Mouse (Mus musculus) heart, adult 8-10 months (tissue): ENCODE measurements around the gene Rab11fip4. TPM values are rescaled to one million over a fixed set of nuclear protein-coding genes. Genes with fewer than 3 reads are reported as not detected.

Source experiments
- DNase-seq: peaks from one replicate; pipeline ENCODE4 v3.0.0; 2022; ENCODE audit warnings: low spot score
- total RNA-seq, 4 experiments: library from RNA; stranded (reverse); gene quantifications; 2 replicates each; pipeline ENCODE4 v1.2.4; 2022

The Rab11fip4 gene
- total RNA-seq, 4 experiments from 2014 or later = 0.05 to 0.40 (median 0.06) TPM; not detected in 1

DNA sequence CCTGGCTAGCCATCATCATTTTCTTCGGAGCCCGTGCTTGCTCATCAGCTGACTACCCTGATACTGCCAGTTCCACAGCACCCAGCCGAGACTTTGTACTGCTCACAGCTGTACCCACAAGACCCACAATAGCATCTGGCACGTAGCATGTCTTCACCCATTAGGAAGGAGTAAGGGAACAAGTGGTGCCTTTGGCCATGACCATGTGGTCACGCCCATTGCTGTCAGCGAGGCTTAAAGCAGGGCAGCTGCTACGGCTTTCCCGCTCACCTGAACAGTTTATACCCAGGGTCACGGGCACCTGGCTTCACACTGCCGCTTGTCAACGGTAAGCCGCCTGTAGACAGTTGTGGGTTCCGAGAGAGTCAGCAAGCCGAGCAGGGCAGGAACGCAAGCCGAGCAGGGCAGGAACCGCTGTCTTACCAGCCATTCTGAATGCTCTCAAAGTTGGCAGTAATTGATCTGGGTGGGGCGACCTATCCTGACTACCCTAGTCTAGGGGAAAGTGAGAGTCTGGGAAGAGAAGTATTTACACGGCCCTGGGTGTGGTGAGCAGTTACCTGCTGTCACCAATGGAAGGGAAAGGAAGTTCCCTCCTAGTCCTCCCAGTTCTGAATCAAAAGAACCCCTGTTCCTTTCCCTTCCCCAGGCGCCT lies 62.0 kb downstream of the Rab11fip4 start:
- DNase-seq = no peak

DNA sequence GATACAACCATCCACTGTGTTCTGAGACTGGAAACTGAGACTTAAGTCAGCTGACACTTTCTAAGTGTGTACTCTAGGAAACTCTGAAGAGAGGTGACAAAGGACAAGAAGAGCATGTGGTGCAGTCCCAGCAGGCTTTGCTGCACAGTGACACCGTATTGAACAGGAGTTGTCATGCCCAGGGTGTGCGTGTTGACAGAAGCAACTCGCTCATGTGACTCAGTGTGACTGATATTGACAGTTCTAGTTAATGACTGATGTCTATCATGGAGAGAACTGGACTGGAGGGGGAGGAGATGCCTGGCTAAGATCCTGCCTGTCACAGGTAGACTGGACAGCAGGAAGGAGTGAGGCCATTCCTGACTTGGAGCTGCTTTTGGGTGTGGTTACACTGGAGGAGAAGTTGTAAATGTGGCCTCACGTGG lies 63.4 kb downstream of the Rab11fip4 start:
- no peak for DNase-seq

DNA sequence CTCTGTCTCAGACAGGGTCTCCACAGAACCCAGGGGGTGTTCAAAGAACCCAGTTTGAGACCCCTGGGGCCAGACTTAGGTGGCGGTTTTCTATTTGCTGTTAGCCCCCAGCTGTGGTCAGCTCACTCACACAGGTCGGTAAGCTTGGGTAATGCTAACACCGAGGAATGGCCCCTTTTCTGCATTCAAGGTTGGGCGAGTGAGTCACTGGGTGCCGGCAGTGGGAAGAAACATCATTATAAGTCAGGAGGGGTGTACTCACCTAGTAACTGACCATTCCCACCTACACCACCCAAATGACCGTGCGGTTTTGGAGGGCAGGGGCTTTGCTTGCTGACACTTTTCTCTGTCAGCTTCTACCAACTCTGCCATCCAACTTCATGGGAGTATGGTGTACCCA lies 64.6 kb downstream of the Rab11fip4 start:
- no peak for DNase-seq

DNA sequence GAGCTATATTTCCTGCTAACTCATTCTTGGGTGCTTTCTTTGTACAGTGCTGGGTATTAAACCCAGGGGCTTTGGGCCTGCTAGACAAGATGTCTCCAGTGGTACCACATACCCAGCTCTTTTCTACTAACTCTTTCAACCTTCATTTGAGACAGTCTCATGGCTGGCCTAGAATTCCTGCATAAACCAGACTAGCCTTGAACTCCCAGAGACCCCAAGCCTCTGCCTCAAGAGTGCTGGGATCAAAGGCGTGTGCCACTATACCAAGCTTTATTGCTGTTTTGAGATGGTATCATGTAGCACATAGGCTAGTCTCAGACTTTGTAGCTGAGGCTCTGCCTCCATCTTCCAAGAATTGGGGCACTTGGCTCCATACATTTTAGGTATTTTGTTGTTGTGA lies 65.5 kb downstream of the Rab11fip4 start:
- no peak for DNase-seq

DNA sequence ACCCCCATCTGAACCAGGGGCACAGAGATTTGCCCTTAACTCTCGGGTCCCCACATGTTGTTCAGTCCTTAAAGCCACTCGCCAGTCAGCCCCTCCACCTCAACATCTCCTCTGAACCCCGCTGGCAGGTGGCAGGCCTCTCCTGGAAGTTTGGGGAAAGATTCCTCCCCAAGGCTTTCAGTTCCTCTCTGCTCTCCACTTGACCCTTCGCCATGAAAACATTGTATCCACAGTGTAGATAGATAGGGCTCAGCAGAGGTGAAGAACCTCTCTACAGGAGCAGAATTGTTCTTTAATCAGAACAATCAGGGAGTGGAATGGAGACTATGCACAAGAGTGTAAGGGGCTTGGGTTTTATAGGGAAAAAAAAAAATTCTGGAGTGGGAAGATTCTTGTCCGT lies 66.0 kb downstream of the Rab11fip4 start:
- no peak for DNase-seq

DNA sequence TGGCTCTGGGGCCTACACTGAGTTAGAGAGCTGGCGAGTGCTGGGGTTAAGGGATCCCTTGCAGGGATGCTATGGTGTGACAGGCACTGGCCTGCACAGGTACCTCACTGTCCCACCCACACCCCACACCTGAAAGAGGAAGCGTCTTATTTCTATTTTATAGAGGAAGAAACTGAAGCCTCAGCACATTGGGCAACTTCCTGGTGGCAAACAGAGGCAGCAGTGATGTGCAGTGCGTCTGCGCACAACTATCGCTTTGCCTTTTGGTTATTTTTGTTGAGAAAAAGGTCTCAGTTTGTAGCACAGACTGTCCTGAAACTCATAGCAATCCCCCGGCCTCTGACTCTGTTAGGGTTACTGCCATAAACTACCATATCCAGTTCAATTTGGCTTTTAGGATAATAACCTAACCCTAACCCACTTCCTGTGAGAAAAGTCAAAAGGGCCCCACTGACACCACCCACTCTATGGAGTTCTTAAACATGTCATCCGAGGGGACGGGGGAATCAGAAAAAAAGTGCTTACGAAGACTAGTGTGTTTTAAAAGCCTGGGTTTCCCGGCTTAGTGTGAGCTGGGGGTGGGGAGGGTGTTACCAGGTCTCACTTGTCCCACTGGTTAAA lies 67.3 kb downstream of the Rab11fip4 start:
- DNase-seq = no peak

DNA sequence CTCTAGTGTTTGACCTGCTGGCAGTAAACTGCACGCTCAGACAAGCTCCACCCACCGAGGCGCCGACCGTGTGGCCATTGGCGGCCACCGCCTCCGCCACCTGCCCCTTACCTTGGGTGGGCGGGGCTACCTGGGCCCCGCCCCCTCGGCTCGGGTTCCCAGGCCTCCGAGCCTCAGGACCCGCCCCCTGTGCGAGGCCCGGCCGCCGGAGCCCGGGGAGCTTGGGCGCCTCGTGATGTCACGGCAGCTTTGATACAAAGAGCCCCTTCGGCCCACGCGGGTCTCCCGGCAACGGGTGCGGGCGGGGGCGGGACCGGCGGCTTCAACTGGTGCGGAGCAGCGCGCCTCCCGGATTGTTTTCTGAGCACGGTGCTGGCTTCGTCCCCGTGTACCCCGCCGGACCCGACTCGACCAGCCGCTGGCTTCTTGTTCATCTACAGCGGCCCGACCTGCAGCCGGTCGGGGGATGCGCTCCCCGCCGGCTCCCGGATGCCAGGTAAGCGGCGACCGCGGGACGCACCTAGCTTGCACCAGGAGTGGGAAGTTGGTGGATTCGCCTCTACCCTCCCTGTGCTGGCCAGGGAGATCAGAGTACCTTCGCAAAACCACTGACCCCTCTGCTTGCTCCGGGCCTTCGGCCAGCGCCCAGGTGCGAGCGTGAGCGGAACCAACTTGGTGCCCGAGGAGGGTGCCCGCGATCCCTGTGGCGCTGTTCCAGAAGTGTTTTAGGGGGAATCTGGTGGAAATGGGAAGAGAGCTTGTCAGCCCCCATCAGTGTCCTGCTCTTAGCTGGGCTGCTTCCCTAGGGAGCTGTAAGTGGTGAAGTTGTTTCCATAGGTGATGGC lies 69.6 kb downstream of the Rab11fip4 start:
- DNase-seq = no peak

DNA sequence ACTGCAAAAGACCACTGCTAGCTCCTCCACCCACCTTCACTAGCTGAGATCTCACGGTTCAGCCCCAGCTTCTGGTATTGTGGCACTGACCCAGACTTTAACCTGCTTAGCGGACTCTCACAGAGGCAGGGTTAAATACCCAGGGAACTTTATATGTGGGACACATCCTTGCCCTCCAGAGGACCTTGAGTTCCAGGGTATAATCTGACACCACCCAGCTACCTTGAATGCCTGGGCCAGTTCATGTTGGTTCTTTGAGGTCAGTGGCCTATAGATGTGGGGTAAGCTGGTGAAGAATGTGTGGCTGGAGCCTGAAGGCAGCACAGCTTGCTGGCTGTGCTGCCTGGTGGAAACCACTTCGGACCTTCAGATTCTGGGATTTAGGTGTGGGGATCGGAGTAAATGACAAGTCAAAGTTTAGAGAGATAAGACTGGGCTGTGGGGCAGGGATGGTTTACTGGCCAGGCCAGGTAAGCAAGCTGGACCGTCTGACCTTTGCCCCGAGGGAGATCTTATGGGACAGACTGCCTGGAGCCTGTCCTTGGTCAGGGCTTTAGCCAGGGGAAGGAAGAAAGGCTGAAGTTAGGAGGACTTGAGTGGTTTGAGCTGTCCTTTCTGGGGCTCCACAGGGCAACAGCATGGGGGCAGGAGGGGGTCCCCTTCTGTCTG lies 71.0 kb downstream of the Rab11fip4 start:
- no peak for DNase-seq

DNA sequence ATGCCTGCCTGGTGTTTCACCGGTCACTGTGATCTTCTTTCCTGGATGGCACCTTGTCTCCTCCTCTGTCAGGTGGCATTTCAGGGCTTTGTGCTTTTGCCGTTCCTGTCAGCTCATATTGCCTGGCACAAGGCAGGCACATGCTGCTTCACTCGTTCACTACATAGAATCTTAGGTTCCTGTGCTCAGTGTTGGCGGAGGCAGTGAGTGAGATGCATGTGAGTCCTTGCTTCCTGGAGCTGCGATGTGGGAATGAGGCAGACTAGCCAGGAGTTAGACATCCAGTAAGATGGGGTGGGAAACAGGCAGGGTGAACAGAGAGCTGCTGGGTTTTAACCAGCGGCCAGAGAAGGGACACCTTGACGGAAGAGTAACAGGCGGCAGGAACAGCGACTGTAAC lies 72.1 kb downstream of the Rab11fip4 start:
- no peak for DNase-seq

DNA sequence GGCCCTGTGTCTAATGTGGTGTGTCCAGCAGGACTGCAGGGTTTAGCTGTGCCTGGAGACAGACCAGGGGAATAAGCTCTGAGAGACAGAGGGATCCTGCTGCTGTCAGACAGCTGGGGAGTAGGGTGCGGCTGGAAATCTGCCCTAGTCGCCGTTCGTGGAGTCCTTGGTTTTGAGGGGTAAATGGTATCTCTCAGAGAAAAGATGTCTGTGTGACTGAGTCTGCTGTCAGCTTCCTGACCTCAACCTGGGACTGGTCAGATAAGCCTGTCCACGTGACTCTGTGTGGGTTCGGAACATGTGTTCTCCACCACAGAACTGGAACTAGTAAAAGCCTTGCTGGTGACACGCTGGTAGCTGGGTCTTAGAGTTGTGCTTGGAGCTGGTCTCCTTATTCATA lies 72.6 kb downstream of the Rab11fip4 start:
- DNase-seq = no peak

DNA sequence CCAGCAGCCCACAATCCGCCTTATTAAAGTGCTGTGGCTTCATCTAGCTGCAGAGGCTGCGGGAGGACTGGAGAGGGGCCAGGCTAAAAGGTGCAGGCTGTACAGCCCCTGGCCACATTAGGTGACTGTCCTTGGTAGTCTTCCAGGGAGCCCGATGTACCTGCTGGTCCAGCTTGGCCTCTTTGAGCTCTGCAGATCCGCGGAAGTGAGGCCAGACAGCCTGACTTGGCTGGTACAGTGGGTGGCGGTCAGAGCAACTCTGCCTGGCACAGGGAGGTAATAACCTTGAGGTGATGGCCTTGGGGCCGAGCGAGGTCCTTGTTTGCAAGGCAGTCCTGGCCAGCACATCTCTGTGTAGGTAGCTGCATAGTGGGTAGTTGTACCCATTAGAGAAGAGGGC lies 75.5 kb downstream of the Rab11fip4 start:
- DNase-seq = no peak

DNA sequence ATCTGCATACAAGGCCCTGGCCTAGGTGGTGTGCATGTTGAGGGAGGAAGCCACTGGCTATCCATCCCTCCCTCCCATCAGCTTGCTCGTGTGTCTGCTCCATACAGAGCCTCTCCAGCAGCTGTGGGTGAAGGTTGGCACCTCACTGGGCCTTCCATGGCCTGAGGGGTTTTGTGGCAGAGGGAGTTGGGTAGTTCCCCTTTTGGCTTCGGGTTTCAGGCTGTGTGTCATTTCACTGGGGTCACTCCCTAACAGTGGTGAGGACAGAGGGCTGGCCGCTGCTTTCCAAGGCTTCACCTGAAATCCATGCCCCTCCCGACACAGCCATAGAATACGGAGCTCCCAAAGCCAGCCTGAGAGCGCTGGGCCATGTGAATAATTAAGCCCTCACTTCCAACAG lies 78.2 kb downstream of the Rab11fip4 start:
- DNase-seq = no peak

DNA sequence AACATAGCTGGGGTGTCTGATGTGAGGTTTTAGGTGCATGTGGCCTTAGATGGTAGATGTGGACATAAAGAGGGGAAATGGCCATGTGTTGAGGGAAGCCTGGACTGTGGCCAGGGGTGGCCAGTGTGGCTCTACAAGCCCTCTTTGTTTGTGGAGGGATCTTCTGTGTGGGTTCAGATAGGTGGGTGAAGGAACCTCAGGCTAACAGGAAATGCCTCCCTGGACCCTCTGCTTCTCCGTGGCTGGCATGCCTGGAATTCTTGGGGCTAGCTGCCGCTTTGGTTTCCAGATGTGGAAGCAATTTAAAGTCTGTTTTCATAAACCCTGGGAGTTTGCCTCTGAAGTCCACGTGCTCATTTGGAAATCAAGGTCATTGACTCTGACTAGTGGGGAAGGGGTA lies 78.9 kb downstream of the Rab11fip4 start:
- DNase-seq = no peak

DNA sequence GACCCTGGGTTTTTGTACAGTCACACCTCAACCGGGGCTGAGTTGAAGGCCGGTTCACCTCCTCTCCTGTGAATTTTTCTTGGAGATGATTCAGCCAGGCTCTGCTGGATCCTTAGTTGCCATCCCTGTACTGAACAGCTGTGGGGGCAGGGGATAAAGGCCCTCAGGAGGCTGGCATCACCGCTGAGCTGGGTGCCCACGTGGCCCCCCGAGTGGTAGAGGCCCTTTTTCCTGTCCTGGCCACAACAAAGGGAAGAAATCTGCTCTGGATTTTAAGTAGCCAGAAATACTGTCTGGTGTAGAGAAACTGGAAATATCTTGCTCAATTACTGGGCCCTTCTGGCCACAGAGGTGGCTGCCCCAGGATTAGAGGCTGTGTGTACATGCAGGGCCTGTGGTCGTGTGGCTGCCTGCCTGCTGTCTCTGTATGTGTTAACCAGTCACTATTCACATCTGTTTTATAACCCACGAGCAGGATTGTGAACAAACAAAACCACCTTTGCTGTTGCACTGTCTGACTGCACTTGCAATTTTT lies 79.5 kb downstream of the Rab11fip4 start:
- DNase-seq = no peak

DNA sequence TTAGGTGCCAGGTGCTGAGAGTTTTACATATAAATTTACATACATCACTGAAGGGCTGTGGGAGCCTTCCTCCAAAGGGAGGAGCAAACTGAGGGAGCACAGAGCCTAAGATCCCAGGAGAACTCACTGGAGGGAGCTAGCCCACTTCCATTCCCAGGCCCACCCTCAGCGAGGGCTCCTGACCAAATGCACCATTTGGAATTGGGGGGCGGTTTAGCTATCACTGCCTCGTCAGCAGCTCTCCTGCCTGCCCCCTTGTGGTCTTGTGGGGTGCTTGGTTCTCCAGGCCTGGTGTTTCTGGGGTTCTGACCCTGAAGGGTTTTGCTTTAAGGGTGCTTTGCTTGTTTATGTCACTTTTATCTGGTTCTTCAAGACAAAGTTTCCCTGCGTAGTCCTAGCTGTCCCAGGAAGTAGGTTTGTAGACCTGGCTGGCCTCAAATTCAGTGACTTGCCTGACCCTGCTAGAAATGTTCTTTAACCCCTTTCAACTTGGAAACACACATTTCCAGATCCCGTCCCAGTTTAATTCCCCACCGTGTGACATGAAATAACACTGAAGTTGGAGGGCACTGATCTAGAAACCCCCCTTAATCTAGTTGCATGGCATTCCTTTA lies 80.8 kb downstream of the Rab11fip4 start:
- DNase-seq = no peak

DNA sequence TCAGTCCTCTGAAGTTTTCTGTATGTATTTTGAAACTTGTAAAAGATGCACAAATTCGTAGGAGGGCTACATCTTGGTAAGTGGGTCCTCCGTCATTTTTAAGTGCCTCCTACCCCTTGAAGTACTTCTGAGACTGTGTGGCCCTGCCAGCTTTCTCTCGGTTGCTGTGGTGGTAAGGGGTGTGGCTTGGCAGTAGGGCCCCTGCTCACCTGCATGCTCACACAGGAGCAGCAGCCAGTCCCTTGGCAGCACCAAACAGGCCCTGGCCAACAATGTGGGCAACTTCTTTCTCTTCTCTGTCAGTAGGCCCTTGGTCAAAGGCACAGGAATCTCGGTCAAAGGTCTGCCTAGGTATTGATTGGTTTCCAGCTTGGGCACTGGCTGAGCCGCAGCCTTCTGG lies 82.1 kb downstream of the Rab11fip4 start:
- peak; percentile 16 for DNase-seq

DNA sequence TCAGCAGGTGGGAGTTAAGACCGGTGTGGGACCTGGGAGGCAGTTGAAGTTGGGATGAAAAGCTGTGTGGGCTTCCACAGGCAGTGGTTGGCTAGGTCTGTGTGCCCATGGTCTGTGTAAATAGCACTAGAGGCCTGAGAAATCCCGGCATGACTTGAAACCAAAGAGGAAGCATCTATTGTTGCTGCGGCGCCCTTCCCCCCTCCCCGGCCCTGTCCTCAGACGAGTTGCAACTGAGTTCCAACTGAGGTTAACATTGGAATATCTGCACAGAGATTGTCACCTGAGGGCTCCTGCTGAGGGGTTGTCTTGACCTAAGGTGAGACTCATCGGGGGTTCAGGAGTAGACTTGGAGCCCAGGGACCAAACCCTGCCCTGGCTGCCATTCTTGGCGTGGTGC lies 82.7 kb downstream of the Rab11fip4 start:
- no peak for DNase-seq

DNA sequence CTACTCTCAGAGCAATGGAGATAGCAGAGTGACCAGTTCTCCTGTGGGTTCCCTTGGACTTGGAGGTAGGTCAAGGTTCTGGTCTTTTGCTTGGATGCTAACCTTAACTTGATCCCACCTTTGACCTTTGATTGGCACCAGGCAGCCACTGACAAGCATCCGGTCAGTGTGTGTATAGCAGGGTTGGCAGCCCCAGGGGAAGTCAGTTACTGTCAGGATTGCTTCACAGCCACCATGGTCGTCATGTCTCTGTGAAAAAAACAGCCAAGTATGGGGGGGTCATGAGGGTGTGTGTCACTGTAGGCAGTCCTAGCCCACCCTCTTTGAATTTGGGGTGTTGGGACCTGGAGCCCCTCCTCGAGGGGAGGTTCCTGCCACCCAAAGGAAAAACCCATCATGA lies 83.2 kb downstream of the Rab11fip4 start:
- no peak for DNase-seq

DNA sequence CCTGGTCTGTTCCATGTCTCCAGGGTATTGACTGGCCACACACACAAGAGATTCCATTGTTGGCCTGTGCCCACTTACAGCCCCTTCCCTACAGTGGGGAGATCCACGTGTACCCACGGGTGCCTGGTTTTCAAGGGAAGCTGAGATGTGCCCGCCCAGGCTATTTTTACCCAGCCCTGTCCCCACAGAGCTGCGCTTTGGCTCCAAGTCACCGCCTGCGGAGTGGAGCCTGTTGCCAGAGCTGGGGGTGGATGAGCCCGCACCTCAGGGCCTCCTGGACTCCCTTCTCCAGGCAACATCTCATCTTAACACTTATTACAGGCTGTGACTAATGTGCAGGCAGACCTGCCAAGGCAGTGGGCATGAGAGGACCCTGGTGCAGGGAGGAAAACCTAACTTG lies 83.6 kb downstream of the Rab11fip4 start:
- DNase-seq = peak; percentile 21

DNA sequence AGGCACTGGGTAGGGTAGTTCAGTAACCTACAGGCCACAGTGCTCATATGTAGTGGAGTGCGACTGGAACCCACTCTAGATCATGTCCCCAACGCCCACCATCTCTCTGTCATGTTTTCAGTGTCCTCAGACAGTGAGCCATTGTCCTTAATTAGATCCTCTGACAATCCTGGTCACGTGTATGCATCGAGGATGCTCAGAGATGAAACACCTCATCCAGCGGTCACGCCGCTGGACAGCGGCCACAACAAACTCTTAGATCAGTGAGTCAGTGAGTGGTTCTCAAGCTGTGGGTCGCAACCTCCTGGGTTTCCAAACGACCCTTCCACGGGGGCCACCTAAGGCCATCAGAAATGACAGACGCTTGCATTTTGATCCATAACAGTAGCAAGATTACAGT lies 84.3 kb downstream of the Rab11fip4 start:
- DNase-seq = no peak

DNA sequence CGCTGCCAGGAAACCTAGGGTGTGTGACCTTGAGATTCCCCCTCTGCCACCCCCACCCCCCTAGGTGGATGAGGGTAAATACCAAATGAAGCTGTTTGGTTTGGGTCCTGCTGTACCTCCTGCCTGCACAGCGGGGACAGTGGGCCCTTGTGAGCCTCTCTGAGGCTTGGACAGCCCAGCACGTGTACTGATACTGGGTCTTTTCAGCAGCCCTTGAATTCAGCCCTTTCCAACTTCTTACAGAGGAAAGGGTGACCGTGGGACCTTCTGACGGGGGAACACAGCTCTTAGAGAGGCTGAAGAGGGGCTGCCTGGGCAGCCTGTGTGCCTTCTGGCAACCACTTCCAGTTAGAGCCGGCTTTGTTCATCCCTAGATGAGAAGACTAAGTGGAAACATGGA lies 85.0 kb downstream of the Rab11fip4 start:
- DNase-seq = no peak
